Mouse (Mus musculus) left cerebral cortex, postnatal 4 days (tissue): Measurements from ENCODE around the gene Tsks. TPM values are rescaled to one million over a fixed set of nuclear protein-coding genes. Genes with fewer than 3 reads are reported as not detected.

Source experiments
- DNase-seq: peaks from one replicate; pipeline ENCODE4 v3.0.0-alpha.2; 2022
- intact Hi-C: fragments of 180-260 bp; cut with DNase I; formaldehyde crosslinking; loops from one replicate; pipeline ENCODE4 v1.15.1; 2025
- total RNA-seq, 2 experiments: library from RNA; stranded (reverse); gene quantifications; 2 replicates each; pipeline ENCODE4 v1.2.3; 2021

Gene Tsks
- total RNA-seq, 2 experiments from 2014 or later = not detected

DNA sequence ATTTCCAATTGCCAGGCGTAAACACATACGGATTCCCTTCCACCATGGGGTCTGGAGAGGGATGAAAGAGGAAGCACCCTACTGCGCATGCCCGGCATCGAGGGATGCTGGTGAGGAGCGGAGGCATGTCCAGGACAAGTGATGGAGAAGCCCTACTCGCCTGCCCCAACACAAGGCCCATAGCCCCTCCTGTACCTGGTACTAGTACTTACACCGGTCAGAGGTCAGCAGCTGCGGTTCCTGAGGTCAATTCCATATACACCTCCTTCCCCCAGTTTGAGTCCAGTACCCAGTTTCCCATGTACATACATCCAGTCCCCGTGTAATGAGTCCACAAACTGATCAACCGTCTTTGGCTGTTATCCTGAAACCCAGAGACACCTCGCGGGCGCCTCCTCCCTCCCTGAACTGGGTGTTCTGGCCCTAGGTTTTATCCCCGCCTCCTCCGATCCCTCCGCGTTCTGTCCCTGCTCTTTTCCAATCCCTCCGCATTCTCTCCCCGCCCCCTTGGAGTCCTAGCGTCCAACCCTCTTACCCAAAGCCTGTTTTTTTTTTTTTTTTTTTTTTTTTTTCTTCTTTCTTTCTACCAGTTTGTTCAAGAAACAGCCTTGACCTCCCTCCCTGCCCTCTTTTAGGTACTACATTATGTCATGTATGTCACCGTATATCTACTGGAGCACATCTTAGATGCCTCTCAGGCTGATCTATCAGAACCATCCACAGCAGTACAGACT, 31.5 kb downstream of the Tsks start, which contains the start of gene Cpt1c:
Cpt1c (minus strand) TSS at position 469 of the 734 bp plus-strand sequence.
- intact Hi-C loops = no loop called here
- peak; percentile 90 for DNase-seq

GRCm38 (mm10) chr7:44975117-44975419, 32.1 kb downstream of the Tsks start:
- intact Hi-C loops = no loop called here
- DNase-seq = no peak

DNA sequence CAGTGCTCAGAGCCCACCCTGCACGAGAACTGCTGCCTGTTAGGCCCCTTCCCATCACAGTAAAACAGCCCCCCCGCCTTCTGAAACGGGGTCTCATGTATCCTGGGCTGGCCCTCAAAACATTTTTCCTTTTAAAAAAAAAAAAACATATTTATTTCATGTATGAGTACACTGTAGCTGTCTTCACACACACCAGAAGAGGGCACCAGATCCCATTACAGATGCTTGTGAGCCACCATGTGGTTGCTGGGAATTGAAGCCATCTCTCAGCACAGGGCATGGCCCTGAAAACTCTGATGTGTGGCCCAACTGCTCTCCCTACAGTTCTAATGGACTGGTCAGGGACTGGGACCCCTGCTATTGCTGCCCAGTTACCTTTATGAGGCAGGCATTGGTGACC, 35.3 kb downstream of the Tsks start:
- no peak for DNase-seq
- intact Hi-C loops = no loop called here

GRCm38 (mm10) chr7:44981539-44981938, 38.5 kb downstream of the Tsks start:
- intact Hi-C loops = no loop called here
- no peak for DNase-seq

GRCm38 (mm10) chr7:44983085-44983484, 40.1 kb downstream of the Tsks start:
- intact Hi-C loops = no loop called here
- peak; percentile 86 for DNase-seq

GRCm38 (mm10) chr7:44983944-44984832, 41.2 kb downstream of the Tsks start:
- DNase-seq = no peak
- intact Hi-C loops = no loop called here

GRCm38 (mm10) chr7:44984833-44985164, 41.8 kb downstream of the Tsks start:
- intact Hi-C loops = no loop called here
- DNase-seq = no peak

DNA sequence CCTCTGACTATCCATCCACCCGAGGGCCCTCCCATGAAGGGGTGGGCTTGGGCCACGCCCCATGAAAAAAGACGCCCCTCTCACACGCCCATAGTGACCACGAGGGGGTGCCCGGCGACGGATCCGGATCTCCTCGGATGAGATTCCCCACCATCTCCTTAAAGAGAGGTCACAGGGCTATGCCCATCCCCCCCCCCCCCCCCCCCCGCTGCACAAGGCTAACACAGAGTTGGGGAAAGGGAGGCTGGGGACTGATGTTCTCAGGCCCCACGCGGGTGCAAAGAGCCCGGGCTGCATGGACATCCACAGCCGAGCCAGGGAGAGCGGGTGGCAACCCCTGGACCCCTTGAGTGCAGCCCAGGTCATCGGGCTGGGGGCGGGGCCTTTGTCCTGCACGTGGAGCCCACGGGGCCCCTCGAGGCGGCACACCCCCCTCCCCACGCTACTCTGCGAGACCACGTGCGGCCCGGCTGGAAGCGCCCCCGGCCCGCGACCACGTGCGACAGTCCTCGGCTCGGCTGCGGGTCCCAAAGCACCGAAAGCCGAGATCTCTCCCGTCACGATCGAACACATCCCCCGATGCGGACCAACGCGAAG, 42.7 kb downstream of the Tsks start:
- DNase-seq = peak; percentile 87
- intact Hi-C loops = no loop called here

DNA sequence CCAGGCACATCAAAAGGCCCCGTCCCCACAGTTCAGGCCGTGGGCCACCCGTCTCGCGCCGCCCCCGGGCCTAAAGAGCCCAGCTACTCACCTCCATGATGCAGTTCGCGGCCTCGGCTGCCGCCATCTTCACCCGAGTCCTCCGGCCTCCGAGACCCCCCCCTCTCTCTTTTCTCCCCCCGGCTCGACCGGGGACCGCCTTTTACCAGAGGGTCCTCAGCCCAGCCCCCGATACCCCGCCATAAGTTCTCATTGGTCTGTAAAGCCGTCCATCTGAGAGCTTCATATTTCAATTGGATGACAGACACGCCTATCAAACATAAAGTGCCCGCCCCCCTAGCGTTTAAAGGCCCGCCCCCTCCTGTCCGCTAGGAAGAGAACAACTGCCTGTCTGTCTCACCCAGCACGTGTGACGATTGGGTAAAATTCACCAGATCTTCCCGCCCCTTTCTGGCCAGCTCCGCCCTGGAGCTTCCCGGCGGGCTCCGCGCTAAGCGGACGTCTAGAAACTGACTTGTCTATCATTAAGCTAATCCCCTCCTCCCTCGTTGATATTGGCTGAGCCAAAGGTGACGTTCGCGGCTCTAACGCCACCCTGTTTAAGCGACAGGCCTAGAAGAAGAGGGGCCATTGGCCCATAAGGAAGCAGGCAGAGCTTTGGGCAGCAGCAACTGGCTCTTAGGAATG, 43.3 kb downstream of the Tsks start, which contains the start of gene Prmt1:
Prmt1 (minus strand) TSS at position 377 of the 687 bp plus-strand sequence.
- intact Hi-C loops = no loop called here
- peak; percentile 98 for DNase-seq

DNA sequence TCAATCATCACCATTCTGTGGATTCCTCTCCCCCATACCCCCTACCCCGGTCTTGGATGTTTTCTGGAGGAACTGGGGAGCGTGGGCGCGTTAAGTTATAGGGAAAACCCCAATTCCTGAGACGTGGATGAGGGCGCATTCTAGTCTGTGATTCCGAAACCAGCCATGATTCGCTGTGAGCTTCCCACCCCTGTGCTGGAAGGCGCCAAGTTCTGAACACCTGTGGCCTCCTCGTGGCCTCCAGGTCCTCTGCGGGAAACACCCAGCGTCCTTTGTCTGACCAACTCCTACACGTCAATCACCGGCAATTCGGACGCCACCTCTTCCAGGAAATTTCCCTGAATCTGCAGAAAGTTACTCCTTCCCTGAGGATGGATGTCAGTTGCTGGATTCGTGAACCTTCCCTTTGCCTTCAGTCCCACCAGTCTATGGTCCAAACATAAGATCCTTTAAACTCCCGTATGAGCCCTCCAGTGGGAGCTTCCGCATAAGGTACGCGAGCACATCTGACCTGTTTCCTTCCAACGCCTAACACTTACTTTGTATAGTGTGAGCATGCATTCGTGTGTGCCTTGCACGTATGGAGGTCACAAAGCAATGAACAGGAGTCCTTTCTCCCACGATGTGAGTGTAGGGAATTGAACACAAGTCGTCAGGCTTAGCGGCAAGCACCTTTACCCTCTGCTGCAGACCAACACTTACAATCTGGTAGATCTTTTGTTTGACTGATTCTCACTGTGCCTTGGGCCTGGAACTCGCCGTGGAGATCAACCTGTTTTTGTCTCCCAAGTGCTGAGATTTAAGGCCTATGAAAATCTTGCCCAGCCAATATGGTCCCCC, 44.1 kb downstream of the Tsks start:
- intact Hi-C loops = no loop called here
- DNase-seq = no peak

GRCm38 (mm10) chr7:44996672-44997071, 53.7 kb downstream of the Tsks start:
- no peak for DNase-seq
- intact Hi-C loops = no loop called here

GRCm38 (mm10) chr7:44997231-44997939, 54.4 kb downstream of the Tsks start, which contains the start of gene Irf3:
Irf3 (plus strand) TSS chr7:44997648.
- intact Hi-C loops = no loop called here

GRCm38 (mm10) chr7:44997940-44998428, 55.0 kb downstream of the Tsks start:
- intact Hi-C loops = no loop called here

More at GRCm38 (mm10) chr7:44997231-44997939, 54.4 kb downstream of the Tsks start, which contains the start of gene Irf3:
- peak; percentile 96 for DNase-seq

DNA sequence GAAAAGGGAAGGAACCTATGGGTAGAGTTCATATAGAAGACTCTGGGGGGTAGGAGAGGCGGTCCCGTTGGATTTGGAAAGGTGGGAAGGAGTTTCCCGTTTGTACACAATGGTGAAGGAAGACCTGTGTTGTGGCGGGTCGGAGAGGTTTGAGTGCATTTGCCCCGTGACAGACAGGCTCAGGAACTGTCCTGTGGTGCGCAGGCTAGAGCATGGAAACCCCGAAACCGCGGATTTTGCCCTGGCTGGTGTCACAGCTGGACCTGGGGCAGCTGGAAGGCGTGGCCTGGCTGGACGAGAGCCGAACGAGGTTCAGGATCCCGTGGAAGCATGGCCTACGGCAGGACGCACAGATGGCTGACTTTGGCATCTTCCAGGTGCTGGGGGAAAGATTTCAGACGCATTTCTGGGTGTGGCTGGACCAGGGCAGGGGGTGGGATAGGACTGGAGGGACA, 55.5 kb downstream of the Tsks start, which contains the start of gene Bcl2l12:
Bcl2l12 (minus strand) TSS at position 212 of the 455 bp plus-strand sequence.
- intact Hi-C loops = no loop called here
- peak; percentile 54 for DNase-seq

More at GRCm38 (mm10) chr7:44997940-44998428, 55.0 kb downstream of the Tsks start:
- no peak for DNase-seq

DNA sequence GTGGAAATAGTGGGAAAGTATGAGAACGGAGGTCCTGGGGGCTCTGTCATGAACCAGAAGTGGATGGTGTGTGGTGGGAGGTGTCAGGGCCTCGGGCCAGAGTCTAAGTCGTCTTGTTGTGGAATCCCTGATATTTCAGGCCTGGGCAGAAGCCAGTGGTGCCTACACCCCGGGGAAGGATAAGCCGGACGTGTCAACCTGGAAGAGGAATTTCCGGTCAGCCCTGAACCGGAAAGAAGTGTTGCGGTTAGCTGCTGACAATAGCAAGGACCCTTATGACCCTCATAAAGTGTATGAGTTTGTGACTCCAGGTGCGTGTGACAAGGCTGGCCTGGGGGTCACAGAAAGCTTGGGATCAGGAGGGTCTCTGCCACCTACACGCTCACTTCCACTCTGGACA, 56.7 kb downstream of the Tsks start:
- intact Hi-C loops = no loop called here
- no peak for DNase-seq

GRCm38 (mm10) chr7:45000539-45001114, 57.6 kb downstream of the Tsks start:
- intact Hi-C loops = no loop called here
- DNase-seq = no peak

DNA sequence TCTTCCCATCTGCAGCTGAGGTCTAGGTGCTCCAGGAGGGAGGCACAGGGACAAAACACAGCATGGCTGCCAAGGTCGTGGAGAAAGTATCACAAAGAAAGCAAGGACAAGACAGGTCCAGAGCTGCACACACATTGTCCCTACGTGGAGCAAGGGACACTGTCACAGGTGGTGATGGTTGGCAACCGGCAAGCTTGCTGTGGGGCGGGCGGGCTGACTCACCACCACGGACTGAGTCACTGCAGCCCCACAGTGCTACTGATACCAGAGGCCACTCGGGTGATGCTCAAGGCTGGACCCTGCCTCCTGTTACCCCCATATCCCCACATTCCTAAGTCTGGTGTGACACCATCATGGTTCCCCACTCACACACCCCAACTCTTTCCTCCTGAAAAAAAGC, 59.4 kb downstream of the Tsks start:
- no peak for DNase-seq

GRCm38 (mm10) chr7:45004546-45004945, 61.5 kb downstream of the Tsks start:
- intact Hi-C loops = no loop called here
- no peak for DNase-seq

More for the DNA sequence above, 59.4 kb downstream of the Tsks start:
- intact Hi-C loops = no loop called here
